Mouse (Mus musculus): ENCODE data around the gene Fam83e.
A peak's percentile ranks its signal among the peaks of the same experiment; 100 is the strongest.

Gene Fam83e

DNA sequence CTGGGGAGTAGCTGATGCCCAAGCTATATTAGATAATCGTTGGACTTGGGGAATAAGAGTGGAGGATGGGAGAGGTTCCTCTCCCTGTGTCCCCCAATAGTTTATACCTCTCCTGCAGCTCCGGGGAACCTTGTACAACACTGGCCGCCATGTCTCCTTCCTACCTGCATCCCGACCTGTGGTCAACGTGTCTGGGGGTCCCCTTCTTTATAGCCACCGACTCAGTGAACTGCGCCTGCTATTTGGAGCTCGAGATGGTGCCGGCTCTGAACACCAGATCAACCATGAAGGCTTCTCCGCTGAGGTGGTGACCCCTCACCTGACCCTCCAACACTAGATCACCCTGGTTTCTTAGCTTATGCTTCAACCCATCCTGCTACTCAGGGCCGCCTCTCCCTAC lies 18.7 kb upstream of the Fam83e start:
- no peak for DNase-seq (ENCODE audit: low spot score)

- DNase-seq (ENCODE audit: low spot score) = no peak
These were observed 18.0 kb upstream of the Fam83e start for GRCm38 (mm10) chr7:45702809-45703520.

DNA sequence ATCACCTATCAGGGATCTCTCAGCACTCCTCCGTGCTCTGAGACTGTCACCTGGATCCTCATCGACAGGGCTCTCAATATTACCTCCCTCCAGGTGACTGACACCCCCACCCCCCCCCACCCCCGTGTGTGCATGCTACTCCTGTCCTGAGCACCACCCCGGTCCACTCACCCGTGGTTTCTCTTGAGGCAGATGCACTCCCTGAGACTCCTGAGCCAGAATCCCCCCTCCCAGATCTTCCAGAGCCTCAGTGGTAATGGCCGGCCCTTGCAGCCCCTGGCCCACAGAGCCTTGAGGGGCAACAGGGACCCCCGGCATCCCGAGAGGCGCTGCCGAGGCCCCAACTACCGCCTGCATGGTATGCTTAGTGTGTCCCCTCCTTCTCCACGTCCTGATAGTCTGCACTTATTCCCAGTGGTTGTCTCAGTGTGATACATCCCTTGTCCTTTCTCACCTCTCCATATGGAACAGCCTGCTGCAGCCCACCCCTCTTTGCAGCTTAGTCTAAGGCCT lies 17.4 kb upstream of the Fam83e start:
- no peak for DNase-seq (ENCODE audit: low spot score)

DNA sequence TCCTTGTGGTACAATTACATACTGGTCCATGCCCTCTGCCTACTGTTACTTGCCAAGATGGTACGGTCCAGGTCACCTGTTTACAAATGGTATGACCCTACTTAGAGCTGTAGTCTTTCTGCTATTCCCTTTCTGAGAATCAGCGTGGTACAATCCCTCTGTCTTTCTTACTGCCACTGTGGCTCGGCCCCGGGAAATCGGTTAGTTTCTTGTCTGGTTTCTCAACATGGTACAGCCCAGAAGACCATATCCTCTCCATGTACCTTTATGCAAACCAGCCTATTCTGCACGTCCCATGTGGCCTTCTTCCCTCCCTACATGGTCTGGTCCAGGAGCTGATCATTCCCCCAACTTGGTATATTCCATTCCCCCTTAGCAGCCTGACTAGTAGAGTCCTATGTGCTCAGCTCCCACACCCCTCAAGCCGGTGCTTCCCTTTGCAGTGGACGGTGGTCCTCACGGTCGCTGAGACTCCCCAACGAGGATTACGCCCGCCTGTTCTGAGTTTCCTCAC lies 16.9 kb upstream of the Fam83e start:
- peak; percentile 71 for DNase-seq (ENCODE audit: low spot score)

- DNase-seq (ENCODE audit: low spot score) = peak; percentile 100
These were observed 16.1 kb upstream of the Fam83e start, which contains the start of gene Dbp for GRCm38 (mm10) chr7:45704730-45705442. Gene Dbp, plus strand, starts transcription at chr7:45705088.

GRCm38 (mm10) chr7:45705443-45705864 lies 15.6 kb upstream of the Fam83e start:
- DNase-seq (ENCODE audit: low spot score) = peak; percentile 32

DNA sequence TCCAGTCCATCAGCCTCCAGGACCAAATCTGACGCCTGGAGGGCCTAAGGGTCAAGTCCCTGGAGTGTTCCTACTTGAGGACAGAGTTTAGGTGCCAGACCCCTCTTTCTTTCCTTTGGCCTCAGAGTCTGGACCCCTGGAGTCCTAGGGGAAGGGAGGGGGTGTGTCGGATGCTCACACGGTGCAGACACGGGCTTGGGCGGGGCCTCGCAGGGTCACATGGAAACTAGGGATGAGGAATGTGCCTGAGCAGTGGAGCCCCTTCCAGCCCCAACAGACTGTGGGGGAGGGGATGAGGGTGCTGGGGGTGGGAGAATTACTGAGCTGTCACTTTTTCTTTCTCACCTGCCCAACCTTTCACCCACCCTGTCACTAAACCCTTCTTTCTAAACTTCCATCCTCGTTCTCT lies 15.1 kb upstream of the Fam83e start:
- DNase-seq (ENCODE audit: low spot score) = no peak

GRCm38 (mm10) chr7:45706721-45707241 lies 14.2 kb upstream of the Fam83e start:
- peak; percentile 87 for DNase-seq (ENCODE audit: low spot score)

GRCm38 (mm10) chr7:45707375-45707967 lies 13.5 kb upstream of the Fam83e start:
- peak; percentile 94 for DNase-seq (ENCODE audit: low spot score)

DNA sequence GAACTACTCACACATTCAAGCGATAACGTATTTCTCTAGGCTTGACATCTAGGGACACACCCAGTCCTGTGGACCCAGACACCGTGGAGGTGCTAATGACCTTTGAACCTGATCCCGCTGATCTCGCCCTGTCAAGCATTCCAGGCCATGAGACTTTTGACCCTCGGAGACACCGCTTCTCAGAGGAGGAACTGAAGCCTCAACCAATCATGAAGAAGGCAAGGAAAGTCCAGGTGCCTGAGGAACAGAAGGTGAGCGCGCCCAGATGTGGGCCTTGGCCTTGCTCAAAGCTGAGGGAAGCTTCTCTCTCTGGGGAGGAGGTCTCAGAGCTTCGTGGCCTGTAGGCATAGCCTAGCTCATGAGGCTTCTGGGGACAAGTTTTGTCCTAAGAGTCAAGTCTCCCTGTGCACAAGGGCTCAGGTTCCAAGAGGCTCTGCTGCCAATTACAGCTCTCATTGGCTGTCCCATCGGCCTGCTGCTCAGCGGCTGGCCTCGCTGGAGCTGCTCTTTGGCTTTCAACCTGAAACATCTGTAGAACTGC lies 12.7 kb upstream of the Fam83e start:
- no peak for DNase-seq (ENCODE audit: low spot score)

GRCm38 (mm10) chr7:45709036-45709435 lies 12.0 kb upstream of the Fam83e start:
- DNase-seq (ENCODE audit: low spot score) = no peak

DNA sequence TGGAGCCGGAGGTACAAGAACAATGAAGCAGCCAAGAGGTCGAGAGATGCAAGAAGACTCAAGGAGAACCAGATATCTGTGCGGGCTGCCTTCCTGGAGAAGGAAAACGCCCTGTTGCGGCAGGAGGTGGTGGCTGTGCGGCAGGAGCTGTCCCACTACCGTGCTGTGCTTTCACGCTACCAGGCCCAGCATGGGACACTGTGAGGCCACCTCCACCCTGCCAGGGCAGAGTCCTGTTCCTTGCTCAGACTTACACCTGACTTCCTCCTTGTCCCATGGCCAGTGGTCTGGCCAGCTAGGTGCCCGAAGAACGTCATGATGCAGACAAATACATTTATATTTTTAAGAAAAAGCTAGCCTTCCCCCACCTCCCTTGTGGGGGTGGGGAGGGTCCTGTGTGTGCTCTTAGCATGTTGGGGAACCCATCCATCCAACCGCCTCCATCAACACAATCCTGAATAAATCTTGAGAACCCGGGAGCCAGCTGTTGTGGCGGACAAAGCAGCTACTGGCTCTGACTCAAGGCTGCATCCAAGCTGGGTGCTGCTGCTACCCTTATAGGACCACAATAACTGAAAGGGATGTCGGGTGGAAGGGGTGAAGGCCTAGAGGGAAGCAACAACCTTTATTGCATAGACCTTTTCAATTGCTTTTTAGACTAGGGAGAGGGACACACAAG lies 11.2 kb upstream of the Fam83e start:
- no peak for DNase-seq (ENCODE audit: low spot score)

GRCm38 (mm10) chr7:45710477-45711191 lies 10.4 kb upstream of the Fam83e start:
- no peak for DNase-seq (ENCODE audit: low spot score)

DNA sequence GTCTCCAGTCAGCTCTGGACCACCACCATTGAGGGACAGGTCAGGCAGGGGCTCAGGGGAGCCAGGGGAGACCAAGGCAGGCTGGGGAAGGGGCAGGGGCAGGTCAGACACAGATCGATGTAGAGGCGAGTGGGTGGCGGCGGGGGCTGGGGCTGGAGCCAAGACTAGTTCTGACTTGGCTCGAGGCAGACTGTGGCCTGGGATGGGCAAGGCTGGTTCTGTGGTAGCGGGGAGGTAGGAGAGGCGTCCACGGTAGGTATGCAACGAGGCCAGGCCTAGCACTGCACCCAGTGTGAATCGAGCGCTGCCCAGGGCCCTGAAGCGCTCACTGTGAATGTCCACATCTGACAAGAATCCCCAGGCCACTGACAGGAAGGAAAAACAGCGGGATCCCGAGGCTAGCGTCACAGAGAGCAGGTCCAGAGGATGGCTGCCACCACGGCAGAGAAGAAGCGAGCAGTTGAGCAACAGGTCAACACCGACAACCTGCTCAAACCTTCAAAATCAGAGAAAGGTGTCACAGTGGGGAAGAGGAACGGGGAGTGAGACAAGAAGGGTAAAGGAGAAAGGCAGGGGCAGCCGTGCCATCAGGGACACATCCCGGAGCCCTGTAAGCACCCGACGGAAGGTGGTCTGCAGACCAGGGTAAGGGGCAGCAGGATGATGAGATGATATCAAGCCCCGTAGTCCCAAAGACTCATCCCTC lies 9.5 kb upstream of the Fam83e start:
- no peak for DNase-seq (ENCODE audit: low spot score)

DNA sequence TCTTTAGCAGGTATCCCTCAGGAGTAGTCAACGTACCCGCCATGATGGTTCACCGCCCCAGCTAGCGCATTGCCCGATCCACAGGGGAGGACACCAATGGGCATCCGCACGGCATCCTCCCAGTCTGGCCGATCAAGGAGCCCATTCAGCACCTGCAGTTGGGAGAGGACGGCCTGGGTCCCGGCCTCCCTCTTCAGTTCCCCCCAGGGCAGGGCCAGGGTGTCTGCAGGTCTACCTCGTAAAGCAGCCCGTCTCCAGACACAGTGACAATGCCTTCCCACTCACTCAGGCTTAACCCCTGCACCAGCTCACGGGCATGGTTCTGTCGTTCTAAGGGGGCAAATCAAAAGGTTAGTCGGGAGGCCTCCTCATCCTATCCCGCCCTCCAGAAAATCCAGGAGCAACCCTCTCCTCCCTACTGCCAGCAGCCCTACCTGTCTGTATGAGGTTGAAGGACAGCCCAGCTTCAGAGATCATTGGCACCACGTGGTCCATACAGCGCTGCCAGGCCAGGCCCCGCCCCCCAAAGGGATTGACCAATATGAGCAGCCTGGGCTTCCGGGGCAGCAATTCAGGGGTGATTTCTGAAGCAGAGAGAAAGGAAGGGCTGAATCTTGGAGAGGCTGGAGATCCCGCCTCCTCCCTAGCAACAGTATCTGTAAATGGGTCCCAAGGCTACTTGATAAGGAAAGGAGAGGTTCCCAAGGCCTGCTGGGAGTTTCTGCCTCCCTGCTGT lies 8.8 kb upstream of the Fam83e start:
- no peak for DNase-seq (ENCODE audit: low spot score)

DNA sequence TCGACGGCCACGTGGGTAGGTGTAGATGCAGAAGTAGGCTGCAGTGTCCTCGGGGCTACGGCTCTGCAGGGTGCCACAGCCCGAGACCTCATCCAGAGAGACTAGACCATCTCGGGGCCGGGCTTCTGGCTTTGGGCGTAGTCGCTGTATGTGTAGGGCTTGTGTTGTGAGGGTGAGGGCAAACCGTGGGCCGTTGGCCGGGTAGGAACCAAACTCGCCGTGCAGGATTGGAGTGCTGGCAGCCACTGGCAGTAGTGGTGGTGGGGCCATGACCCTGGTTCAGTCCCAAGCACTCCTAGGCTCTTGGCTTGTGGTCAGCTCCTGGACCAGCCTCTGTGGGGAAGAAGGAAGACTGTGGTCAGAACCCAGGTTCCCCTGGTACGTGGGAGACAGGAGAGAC lies 7.6 kb upstream of the Fam83e start:
- DNase-seq (ENCODE audit: low spot score) = no peak

DNA sequence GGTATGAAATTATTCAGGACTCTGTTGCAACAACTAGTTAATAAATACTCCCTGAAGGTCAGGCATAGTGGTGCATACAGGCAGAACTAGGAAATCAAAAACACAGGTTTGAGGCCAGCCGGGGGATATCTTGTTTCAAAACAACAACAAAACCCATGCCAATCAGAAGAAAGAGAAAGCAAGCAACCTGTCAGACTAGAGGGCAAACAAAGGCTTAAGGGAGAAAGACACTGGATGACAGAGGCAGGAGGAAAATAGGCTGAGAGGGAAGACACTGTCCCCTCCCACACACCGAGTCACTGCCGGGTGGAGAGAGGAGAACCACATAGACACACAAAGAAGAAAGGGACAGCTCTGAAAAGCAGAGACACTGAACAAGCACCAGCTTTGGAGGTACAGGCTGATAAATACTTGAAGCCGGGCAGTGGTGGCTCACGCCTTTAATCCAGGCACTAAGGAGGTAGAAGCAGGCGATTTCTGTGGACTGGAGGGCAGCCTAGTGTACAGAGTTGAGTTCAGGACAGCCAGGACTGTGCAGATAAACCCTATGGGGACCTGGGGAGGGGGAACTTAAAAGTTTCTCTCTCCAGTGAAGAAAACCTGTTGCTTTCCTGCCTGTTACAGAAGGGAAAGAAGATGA lies 7.0 kb upstream of the Fam83e start:
- no peak for DNase-seq (ENCODE audit: low spot score)

GRCm38 (mm10) chr7:45714630-45715089 lies 6.4 kb upstream of the Fam83e start:
- DNase-seq (ENCODE audit: low spot score) = no peak

Measured in T-cell, adult 2 months (primary cell).